In genomic region chr3:21974766-21975165, GRCm38 (mm10) we compare ENCODE assay signal across 17 mouse cellular contexts.
"Had no signal": no experiment of that assay in that cellular context is flagged by ENCODE, and none has a peak within 500 bp of the region (broad histone marks: within the 10 kb centered on the region; RNA-seq: fewer than 3 reads in every experiment).

No protein-coding gene starts in this region.

- H3K9ac ChIP-seq: limb, embryonic 12.5 days; liver, embryonic 13.5 days; liver, postnatal 0 days; lung, embryonic 15.5 days; neural tube, embryonic 13.5 days; stomach, embryonic 15.5 days had no signal

- H3K27ac ChIP-seq: limb, embryonic 12.5 days; liver, embryonic 13.5 days; lung, embryonic 15.5 days; macrophage; neural tube, embryonic 13.5 days; stomach, embryonic 15.5 days had no signal

- ATAC-seq: liver, postnatal 0 days; midbrain, embryonic 16.5 days had no signal

- H3K27me3 ChIP-seq: limb, embryonic 12.5 days; liver, embryonic 13.5 days; lung, embryonic 15.5 days; megakaryocyte, embryonic 14.5 days; neural tube, embryonic 13.5 days; stomach, embryonic 15.5 days had no signal

- H3K4me2 ChIP-seq: limb, embryonic 12.5 days; liver, embryonic 13.5 days; lung, embryonic 15.5 days; midbrain, embryonic 11.5 days; neural tube, embryonic 13.5 days; stomach, embryonic 15.5 days had no signal

- H3K9me3 ChIP-seq: limb, embryonic 12.5 days; liver, embryonic 13.5 days; lung, embryonic 15.5 days; megakaryocyte, embryonic 14.5 days; neural tube, embryonic 13.5 days; stomach, embryonic 15.5 days had no signal

- H3K4me1 ChIP-seq: limb, embryonic 12.5 days; liver, embryonic 13.5 days; lung, embryonic 15.5 days; neural tube, embryonic 13.5 days; stomach, embryonic 15.5 days had no signal

- H3K36me3 ChIP-seq: limb, embryonic 12.5 days; liver, embryonic 13.5 days; lung, embryonic 15.5 days; neural tube, embryonic 13.5 days; stomach, embryonic 15.5 days had no signal

- H3K4me3 ChIP-seq: limb, embryonic 12.5 days; liver, embryonic 13.5 days; lung, embryonic 15.5 days; megakaryocyte, embryonic 14.5 days; neural tube, embryonic 13.5 days; stomach, embryonic 15.5 days had no signal

- DNase-seq: kidney, postnatal 25 days; liver; liver, embryonic 13.5 days; liver, postnatal 0 days; lung, postnatal 14 days; retina, postnatal 1 day; right cerebral cortex, postnatal 4 days; thymus, adult 2 months; thymus, postnatal 25 days had no signal
